Mouse (Mus musculus) erythroblast, embryonic 14.5 days (primary cell): ENCODE measurements around the gene Acot4.

Experiments used
- GATA1 ChIP-seq: IDR thresholded peaks from 2 replicates; pipeline ENCODE4 v1.6.1; 2012; ENCODE audit warnings: low read length, inconsistent platforms, mixed read lengths
- TAL1 ChIP-seq: IDR thresholded peaks from 3 replicates; pipeline ENCODE4 v1.6.1; 2012; ENCODE audit warnings: low read length, inconsistent platforms, mixed read lengths

DNA sequence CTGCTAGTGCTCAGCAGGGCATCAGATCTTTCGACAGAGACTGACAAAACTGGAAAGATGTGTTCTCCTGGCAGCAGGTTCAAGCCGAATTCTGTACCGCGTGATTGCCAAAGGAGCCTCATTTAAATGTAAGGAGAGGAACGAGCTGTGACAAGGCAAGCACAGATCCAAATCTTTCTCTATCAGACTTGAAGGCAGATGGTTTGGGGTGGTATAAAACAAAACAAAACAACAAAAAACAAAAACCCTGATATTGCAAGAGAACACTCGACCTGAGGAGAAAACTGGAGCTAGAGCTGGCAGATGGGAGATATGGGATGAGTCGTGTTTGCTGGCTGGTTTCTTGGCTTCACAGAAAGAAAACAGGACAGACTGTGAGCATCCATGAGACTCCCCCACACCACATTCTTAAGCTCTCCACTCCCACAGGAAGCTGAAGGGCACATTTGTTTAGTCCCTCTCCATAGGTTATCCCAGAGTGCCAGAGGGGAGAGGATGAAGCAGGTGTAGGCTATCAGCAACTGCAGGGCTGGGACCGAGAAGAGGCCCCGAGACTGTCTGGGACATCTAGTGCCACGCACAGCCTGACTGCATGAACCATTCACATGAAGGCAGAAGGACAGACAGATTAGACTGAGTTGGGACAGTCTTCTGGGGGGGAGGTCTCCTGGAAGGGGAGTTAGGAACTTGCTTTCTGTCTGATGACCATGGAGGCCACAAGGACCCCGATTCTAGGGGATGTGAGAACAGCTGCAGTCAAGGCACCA is 39.7 kb upstream of the Acot4 start:
- no peak for TF ChIP-seq TAL1
- TF ChIP-seq GATA1 = no peak
